Mouse (Mus musculus): ENCODE results near the gene Olfr810. TPM values are rescaled to one million over a fixed set of nuclear protein-coding genes. Genes with fewer than 3 reads are reported as not detected.

Gene Olfr810
- polyA plus RNA-seq, 1 experiment from 2014 or later, result not detected

Other genes starting within 250 kb of the Olfr810 start
- not detected in 2 replicates for gene Olfr794, start 227.3 kb downstream of the Olfr810 start, polyA plus RNA-seq (2014; fragmentation: Nextera tagmentation; extraction: Ambion mirVana)
- gene Olfr796, start 182.3 kb downstream of the Olfr810 start, polyA plus RNA-seq (2014; fragmentation: Nextera tagmentation; extraction: Ambion mirVana), result not detected in 2 replicates
- not detected in 2 replicates for gene Olfr798, start 167.0 kb downstream of the Olfr810 start, polyA plus RNA-seq (2014; fragmentation: Nextera tagmentation; extraction: Ambion mirVana)
- gene Olfr799, start 157.4 kb downstream of the Olfr810 start, polyA plus RNA-seq (2014; fragmentation: Nextera tagmentation; extraction: Ambion mirVana), result not detected in 2 replicates
- gene Olfr800, start 137.2 kb downstream of the Olfr810 start, polyA plus RNA-seq (2014; fragmentation: Nextera tagmentation; extraction: Ambion mirVana), result not detected in 2 replicates
- gene Olfr801, start 121.1 kb downstream of the Olfr810 start, polyA plus RNA-seq (2014; fragmentation: Nextera tagmentation; extraction: Ambion mirVana), result not detected in 2 replicates
- not detected in 2 replicates for gene Olfr802, start 106.7 kb downstream of the Olfr810 start, polyA plus RNA-seq (2014; fragmentation: Nextera tagmentation; extraction: Ambion mirVana)
- gene Olfr803, start 100.6 kb downstream of the Olfr810 start, polyA plus RNA-seq (2014; fragmentation: Nextera tagmentation; extraction: Ambion mirVana), result not detected in 2 replicates
- gene Olfr804, start 91.7 kb downstream of the Olfr810 start, polyA plus RNA-seq (2014; fragmentation: Nextera tagmentation; extraction: Ambion mirVana), result not detected in 2 replicates
- gene Olfr805, start 65.5 kb downstream of the Olfr810 start, polyA plus RNA-seq (2014; fragmentation: Nextera tagmentation; extraction: Ambion mirVana), result not detected in 2 replicates
- gene Olfr806, start 53.0 kb downstream of the Olfr810 start, polyA plus RNA-seq (2014; fragmentation: Nextera tagmentation; extraction: Ambion mirVana), result not detected in 2 replicates
- not detected in 2 replicates for gene Olfr807, start 37.1 kb downstream of the Olfr810 start, polyA plus RNA-seq (2014; fragmentation: Nextera tagmentation; extraction: Ambion mirVana)
- gene Olfr808, start 29.4 kb downstream of the Olfr810 start, polyA plus RNA-seq (2014; fragmentation: Nextera tagmentation; extraction: Ambion mirVana), result not detected in 2 replicates
- not detected in 2 replicates for gene Olfr809, start 20.3 kb downstream of the Olfr810 start, polyA plus RNA-seq (2014; fragmentation: Nextera tagmentation; extraction: Ambion mirVana)
- not detected in 2 replicates for gene Olfr811, start 9.5 kb upstream of the Olfr810 start, polyA plus RNA-seq (2014; fragmentation: Nextera tagmentation; extraction: Ambion mirVana)
- gene Olfr812, start 51.2 kb upstream of the Olfr810 start, polyA plus RNA-seq (2014; fragmentation: Nextera tagmentation; extraction: Ambion mirVana), result not detected in 2 replicates
- not detected in 2 replicates for gene Olfr813, start 60.5 kb upstream of the Olfr810 start, polyA plus RNA-seq (2014; fragmentation: Nextera tagmentation; extraction: Ambion mirVana)
- gene Olfr814, start 84.9 kb upstream of the Olfr810 start, polyA plus RNA-seq (2014; fragmentation: Nextera tagmentation; extraction: Ambion mirVana), result not detected in 2 replicates
- gene Olfr815, start 111.0 kb upstream of the Olfr810 start, polyA plus RNA-seq (2014; fragmentation: Nextera tagmentation; extraction: Ambion mirVana), result not detected in 2 replicates
- not detected in 2 replicates for gene Olfr816, start 120.7 kb upstream of the Olfr810 start, polyA plus RNA-seq (2014; fragmentation: Nextera tagmentation; extraction: Ambion mirVana)
- not detected in 2 replicates for gene Olfr818, start 154.2 kb upstream of the Olfr810 start, polyA plus RNA-seq (2014; fragmentation: Nextera tagmentation; extraction: Ambion mirVana)
- gene Olfr819, start 172.3 kb upstream of the Olfr810 start, polyA plus RNA-seq (2014; fragmentation: Nextera tagmentation; extraction: Ambion mirVana), result not detected in 2 replicates
- gene Olfr247, start 181.2 kb upstream of the Olfr810 start, polyA plus RNA-seq (2014; fragmentation: Nextera tagmentation; extraction: Ambion mirVana), result not detected in 2 replicates
- gene Gm10310, start 190.1 kb upstream of the Olfr810 start, polyA plus RNA-seq (2014; fragmentation: Nextera tagmentation; extraction: Ambion mirVana), result not detected in 2 replicates
- gene Olfr820, start 217.7 kb upstream of the Olfr810 start, polyA plus RNA-seq (2014; fragmentation: Nextera tagmentation; extraction: Ambion mirVana), result not detected in 2 replicates
- not detected in 2 replicates for gene Olfr821, start 235.4 kb upstream of the Olfr810 start, polyA plus RNA-seq (2014; fragmentation: Nextera tagmentation; extraction: Ambion mirVana)

Measured in embryonic facial prominence, embryonic 11.5 days (tissue).